Mouse (Mus musculus): ENCODE data around the gene Gm15114.
"Not testable (repeated sequence)": the region's sequence is repeated elsewhere in the genome, so short reads cannot be mapped to it uniquely, and the experiment has no call there.

The Gm15114 gene

GRCm38 (mm10) chrX:148488649-148489048 is at the start of gene Gm15114:
Gene Gm15114 (plus strand): TSS chrX:148488949.
- not testable (repeated sequence) for DNase-seq (ENCODE audit: low spot score)

All from retina, embryonic 14.5 days (tissue).